Mouse (Mus musculus) forebrain, embryonic 15.5 days (tissue): ENCODE results near the gene Map1b. TPM values are rescaled to one million over a fixed set of nuclear protein-coding genes. Genes with fewer than 3 reads are reported as not detected.

Source experiments
- polyA plus RNA-seq: library from polyadenylated mRNA; unstranded; fragments of >200 nt; fragmentation: Nextera tagmentation; extraction: Ambion mirVana; gene quantifications from 2 replicates; pipeline ENCODE4 v1.2.1, GENCODE M21; 2015

The Map1b gene
- polyA plus RNA-seq, 1 experiment from 2014 or later: 1,899 TPM

Other genes starting within 250 kb of the Map1b start
- 51.3 and 56.3 TPM in 2 replicates for gene Ptcd2, start 171.8 kb downstream of the Map1b start, polyA plus RNA-seq
- 39.8 and 46.6 TPM in 2 replicates for gene Mrps27, start 171.8 kb downstream of the Map1b start, polyA plus RNA-seq